In the genomic region with DNA sequence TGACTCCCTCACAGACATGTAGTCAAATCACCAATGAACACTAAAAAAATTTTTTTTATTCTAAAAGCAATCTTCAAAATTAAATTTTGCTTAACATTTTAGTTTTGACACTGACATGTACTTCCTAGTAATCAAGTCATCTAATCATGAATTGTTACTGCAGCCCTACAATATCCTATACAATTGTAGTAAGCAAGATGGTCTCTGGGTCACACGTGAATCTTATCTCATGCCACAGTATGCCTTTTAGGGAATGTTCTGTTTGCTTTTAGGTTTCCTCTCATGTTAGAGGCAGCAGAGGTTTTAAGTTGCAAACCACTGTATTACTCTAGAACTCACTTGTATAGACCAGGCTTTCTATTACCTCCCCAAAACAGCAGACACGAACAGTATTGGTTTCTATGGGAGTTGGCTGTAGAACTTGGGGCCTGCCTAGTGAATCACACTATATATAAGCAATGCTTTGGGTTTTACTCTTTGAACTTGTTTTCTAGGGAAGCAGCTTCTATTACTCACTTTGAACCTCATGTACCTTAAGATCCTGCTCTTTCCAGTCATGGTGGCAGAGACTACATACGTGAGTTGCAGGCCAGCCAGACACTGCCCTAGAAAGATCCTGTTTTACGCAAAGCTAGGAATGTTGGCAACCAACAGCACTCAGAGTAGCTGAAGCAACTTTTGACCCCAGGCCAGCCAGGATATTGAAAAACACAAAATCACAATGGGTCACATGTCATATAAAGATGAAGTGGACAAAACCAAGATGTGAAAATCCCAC, we compare ENCODE assay signal across 17 mouse cellular contexts. TPM values are rescaled to one million over a fixed set of nuclear protein-coding genes. Genes with fewer than 3 reads are reported as not detected.
DNase-seq lines count a peak whose midpoint lies in the region; TF ChIP-seq lines count a peak whose summit lies in the region.
"Had no signal": no experiment of that assay in that cellular context is flagged by ENCODE, and none has a peak within 500 bp of the region (broad histone marks: within the 10 kb centered on the region; RNA-seq: fewer than 3 reads in every experiment).

No protein-coding gene starts in this region.

- no peaks in the 10 kb centered on the region for H3K27me3 ChIP-seq in ES-Bruce4 (ENCODE audit: control insufficient read depth, insufficient read depth, low read length, poor library complexity, severe bottlenecking)
- H3K27me3 ChIP-seq: forebrain, embryonic 12.5 days; hindbrain, embryonic 15.5 days; lung, embryonic 15.5 days; neural tube, embryonic 12.5 days had no signal

- H3K9ac ChIP-seq in ES-Bruce4 (ENCODE audit: low read depth, poor library complexity, severe bottlenecking), result no peak overlapping the region
- H3K9ac ChIP-seq: forebrain, embryonic 12.5 days; hindbrain, embryonic 15.5 days; lung, embryonic 15.5 days; neural tube, embryonic 12.5 days had no signal

- H3K9me3 ChIP-seq in ES-Bruce4 (replicated peaks; ENCODE audit: control insufficient read depth, insufficient read depth, low read length, poor library complexity, severe bottlenecking), result no peaks in the 10 kb centered on the region
- H3K9me3 ChIP-seq: forebrain, embryonic 12.5 days; hindbrain, embryonic 15.5 days; lung, embryonic 15.5 days; neural tube, embryonic 12.5 days had no signal

- no peaks in the 10 kb centered on the region for H3K4me1 ChIP-seq in ES-Bruce4 (ENCODE audit: control insufficient read depth, insufficient read depth, low read length)

- no peak for TF ChIP-seq POLR2A in ES-Bruce4 (IDR thresholded peaks at IDR 0.05; ENCODE audit: insufficient read depth, low read length)

- no peak for TF ChIP-seq CTCF in ES-Bruce4 (IDR thresholded peaks at IDR 0.05; ENCODE audit: low read depth, low read length)

- DNase-seq in embryo, embryonic 10 days (ENCODE audit: low spot score), result peak; percentile 19
- no peak for DNase-seq in embryo, embryonic 11 days
- peak; percentile 20 for DNase-seq in kidney, postnatal 14 days
- no peak for DNase-seq in kidney, postnatal 25 days
- peak; percentile 52 for DNase-seq in embryo, embryonic 9.5 days (ENCODE audit: extremely low spot score)
- no peak for DNase-seq in Muller cell, postnatal 12 days (ENCODE audit: inconsistent ontology term)
- DNase-seq in right cerebral cortex, postnatal 36 days (ENCODE audit: low spot score in 2 of 2), result no peak
- DNase-seq: cerebellum, adult 2 months; heart, postnatal 10 days; layer of hippocampus, adult 9-11 months; left cerebral cortex, postnatal 4 days; right cerebral cortex, postnatal 14 days had no signal

- peak overlapping the region; percentile 23 for H3K27ac ChIP-seq in ES-Bruce4 (ENCODE audit: insufficient read depth, low read length)
- H3K27ac ChIP-seq: forebrain, embryonic 12.5 days; hindbrain, embryonic 15.5 days; lung, embryonic 15.5 days; neural tube, embryonic 12.5 days had no signal

- H3K4me3 ChIP-seq in ES-Bruce4 (ENCODE audit: low read depth, low read length), result no peak overlapping the region
- H3K4me3 ChIP-seq: forebrain, embryonic 12.5 days; hindbrain, embryonic 15.5 days; lung, embryonic 15.5 days; neural tube, embryonic 12.5 days had no signal

- TF ChIP-seq EP300 in ES-Bruce4 (IDR thresholded peaks at IDR 0.05; ENCODE audit: insufficient read depth, low read depth, low read length), result no peak

- H3K36me3 ChIP-seq in ES-Bruce4 (ENCODE audit: control insufficient read depth, insufficient read depth, low read length, poor library complexity, severe bottlenecking), result peaks cover 42% of the 10 kb centered on the region

RNA-seq across cellular contexts. Expression of a gene that starts 4.2 kb away (rescaled TPM):
- 2,690 and 2,954 TPM in 2 replicates for polyA plus RNA-seq in ES-Bruce4 (2011; ENCODE audit: insufficient read depth, insufficient read length, low read depth, missing spikeins)

RNA-seq across cellular contexts. Expression of a gene that starts 21.2 kb away (rescaled TPM):
- polyA plus RNA-seq in ES-Bruce4 (2011; ENCODE audit: insufficient read depth, insufficient read length, low read depth, missing spikeins), result 20.8 and 22.1 TPM in 2 replicates

Comparison
In these comparisons a context has a peak if more than half of its experiments do, and no peak if none do; other contexts are left out.
1. DNase-seq: peak in embryo, embryonic 10 days (single experiment), kidney, postnatal 14 days (single experiment) and embryo, embryonic 9.5 days (single experiment); none in embryo, embryonic 11 days (single experiment), kidney, postnatal 25 days (0 of 2), Muller cell, postnatal 12 days (single experiment) and right cerebral cortex, postnatal 36 days (0 of 2).